Mouse (Mus musculus): ENCODE results near the gene Lypd3. TPM values are rescaled to one million over a fixed set of nuclear protein-coding genes. Genes with fewer than 3 reads are reported as not detected.
A peak's percentile ranks its signal among the peaks of the same experiment; 100 is the strongest.
"Not testable (repeated sequence)": the region's sequence is repeated elsewhere in the genome, so short reads cannot be mapped to it uniquely, and the experiment has no call there.

The Lypd3 gene
- polyA plus RNA-seq, 1 experiment, result not detected

GRCm38 (mm10) chr7:24612308-24612910 is 23.9 kb upstream of the Lypd3 start:
- no peak overlapping the region for H3ac ChIP-seq (ENCODE audit: control insufficient read depth, insufficient read length)
- H3K36me3 ChIP-seq (ENCODE audit: control insufficient read depth, insufficient read depth), result no peaks in the 10 kb centered on the region
- peak overlapping the region; percentile 82 for H3K4me2 ChIP-seq (ENCODE audit: low read depth)
- TF ChIP-seq MYOG (IDR thresholded peaks at IDR 0.05; ENCODE audit: control insufficient read depth in 1 of 3, insufficient read depth in 1 of 3, insufficient read length in 2 of 3, low read depth in 2 of 3) (no peak), SRF (IDR thresholded peaks at IDR 0.05; ENCODE audit: control insufficient read depth, insufficient read length, low read depth) (no peak), REST (IDR thresholded peaks at IDR 0.05; ENCODE audit: insufficient read depth, insufficient read length) (no peak), USF1 (IDR thresholded peaks at IDR 0.05; ENCODE audit: low read depth) (no peak), CEBPB (IDR thresholded peaks at IDR 0.05; ENCODE audit: insufficient read depth, poor library complexity, severe bottlenecking) (no peak), POLR2A (IDR thresholded peaks at IDR 0.05; ENCODE audit: insufficient read length, low read depth) (no peak), MAX (IDR thresholded peaks at IDR 0.05; ENCODE audit: low read depth) (no peak), E2F4 (IDR thresholded peaks at IDR 0.05; ENCODE audit: insufficient read depth) (no peak), TCF12 (IDR thresholded peaks at IDR 0.05; ENCODE audit: insufficient read depth, poor library complexity, severe bottlenecking) (no peak), POLR2AphosphoS2 (IDR thresholded peaks at IDR 0.05; ENCODE audit: insufficient read length, low read depth) (no peak), TCF3 (IDR thresholded peaks at IDR 0.05; ENCODE audit: insufficient read length, low read depth) (no peak), MYOD1 (IDR thresholded peaks at IDR 0.05; ENCODE audit: control insufficient read depth in 1 of 3, insufficient read length in 2 of 3, low read depth in 2 of 3) (no peak)
- H3K27me3 ChIP-seq (ENCODE audit: control insufficient read depth, insufficient read depth, insufficient read length), result no peaks in the 10 kb centered on the region
- H3K4me3 ChIP-seq, result peak overlapping the region; percentile 46
- no peaks in the 10 kb centered on the region for H3K79me2 ChIP-seq (ENCODE audit: control insufficient read depth, insufficient read depth)

- no peak overlapping the region for H3ac ChIP-seq (ENCODE audit: control insufficient read depth, insufficient read length)
Measured at GRCm38 (mm10) chr7:24614816-24615215, 21.5 kb upstream of the Lypd3 start.

GRCm38 (mm10) chr7:24617763-24618162 is 18.6 kb upstream of the Lypd3 start:
- no peak for TF ChIP-seq CEBPB (IDR thresholded peaks at IDR 0.05; ENCODE audit: insufficient read depth, poor library complexity, severe bottlenecking)
- TF ChIP-seq TCF12 (IDR thresholded peaks at IDR 0.05; ENCODE audit: insufficient read depth, poor library complexity, severe bottlenecking), result no peak
- TF ChIP-seq REST (IDR thresholded peaks at IDR 0.05; ENCODE audit: insufficient read depth, insufficient read length), result no peak
- TF ChIP-seq MYOD1 (IDR thresholded peaks at IDR 0.05; ENCODE audit: control insufficient read depth in 1 of 3, insufficient read length in 2 of 3, low read depth in 2 of 3), result no peak
- TF ChIP-seq TCF3 (IDR thresholded peaks at IDR 0.05; ENCODE audit: insufficient read length, low read depth), result no peak
- TF ChIP-seq USF1 (IDR thresholded peaks at IDR 0.05; ENCODE audit: low read depth), result no peak
- TF ChIP-seq POLR2AphosphoS2 (IDR thresholded peaks at IDR 0.05; ENCODE audit: insufficient read length, low read depth), result no peak
- no peak for TF ChIP-seq SRF (IDR thresholded peaks at IDR 0.05; ENCODE audit: control insufficient read depth, insufficient read length, low read depth)
- TF ChIP-seq MYOG (IDR thresholded peaks at IDR 0.05; ENCODE audit: control insufficient read depth in 1 of 3, insufficient read depth in 1 of 3, insufficient read length in 2 of 3, low read depth in 2 of 3), result no peak
- TF ChIP-seq E2F4 (IDR thresholded peaks at IDR 0.05; ENCODE audit: insufficient read depth), result no peak
- no peak for TF ChIP-seq MAX (IDR thresholded peaks at IDR 0.05; ENCODE audit: low read depth)
- H3ac ChIP-seq (ENCODE audit: control insufficient read depth, insufficient read length), result no peak overlapping the region
- no peak overlapping the region for H3K4me2 ChIP-seq (ENCODE audit: low read depth)
- no peaks in the 10 kb centered on the region for H3K79me2 ChIP-seq (ENCODE audit: control insufficient read depth, insufficient read depth)
- peaks cover 7% of the 10 kb centered on the region for H3K36me3 ChIP-seq (ENCODE audit: control insufficient read depth, insufficient read depth)
- no peaks in the 10 kb centered on the region for H3K27me3 ChIP-seq (ENCODE audit: control insufficient read depth, insufficient read depth, insufficient read length)
- H3K4me3 ChIP-seq, result no peak overlapping the region

More at GRCm38 (mm10) chr7:24614816-24615215, 21.5 kb upstream of the Lypd3 start:
- no peak overlapping the region for H3K4me2 ChIP-seq (ENCODE audit: low read depth)
- H3K27me3 ChIP-seq (ENCODE audit: control insufficient read depth, insufficient read depth, insufficient read length), result no peaks in the 10 kb centered on the region
- H3K36me3 ChIP-seq (ENCODE audit: control insufficient read depth, insufficient read depth), result peaks cover 6% of the 10 kb centered on the region
- H3K79me2 ChIP-seq (ENCODE audit: control insufficient read depth, insufficient read depth), result no peaks in the 10 kb centered on the region
- H3K4me3 ChIP-seq, result no peak overlapping the region
- TF ChIP-seq MYOG (IDR thresholded peaks at IDR 0.05; ENCODE audit: control insufficient read depth in 1 of 3, insufficient read depth in 1 of 3, insufficient read length in 2 of 3, low read depth in 2 of 3) (no peak), TCF3 (IDR thresholded peaks at IDR 0.05; ENCODE audit: insufficient read length, low read depth) (no peak), REST (IDR thresholded peaks at IDR 0.05; ENCODE audit: insufficient read depth, insufficient read length) (no peak), SRF (IDR thresholded peaks at IDR 0.05; ENCODE audit: control insufficient read depth, insufficient read length, low read depth) (no peak), CEBPB (IDR thresholded peaks at IDR 0.05; ENCODE audit: insufficient read depth, poor library complexity, severe bottlenecking) (no peak)

- not testable (repeated sequence) for H3K4me3 ChIP-seq; H3K36me3 ChIP-seq (ENCODE audit: control insufficient read depth, insufficient read depth); H3K27me3 ChIP-seq (ENCODE audit: control insufficient read depth, insufficient read depth, insufficient read length); H3ac ChIP-seq (ENCODE audit: control insufficient read depth, insufficient read length); H3K4me2 ChIP-seq (ENCODE audit: low read depth); H3K79me2 ChIP-seq (ENCODE audit: control insufficient read depth, insufficient read depth)
Measured at GRCm38 (mm10) chr7:24618374-24618773, 18.0 kb upstream of the Lypd3 start.

GRCm38 (mm10) chr7:24619671-24620397 is 16.5 kb upstream of the Lypd3 start:
- H3K4me3 ChIP-seq, result no peak overlapping the region
- H3K79me2 ChIP-seq (ENCODE audit: control insufficient read depth, insufficient read depth), result no peaks in the 10 kb centered on the region
- H3K4me2 ChIP-seq (ENCODE audit: low read depth), result no peak overlapping the region
- H3K36me3 ChIP-seq (ENCODE audit: control insufficient read depth, insufficient read depth), result peaks cover 13% of the 10 kb centered on the region
- H3ac ChIP-seq (ENCODE audit: control insufficient read depth, insufficient read length), result no peak overlapping the region
- no peak for TF ChIP-seq MYOG (IDR thresholded peaks at IDR 0.05; ENCODE audit: control insufficient read depth in 1 of 3, insufficient read depth in 1 of 3, insufficient read length in 2 of 3, low read depth in 2 of 3)
- no peak for TF ChIP-seq REST (IDR thresholded peaks at IDR 0.05; ENCODE audit: insufficient read depth, insufficient read length)
- TF ChIP-seq POLR2AphosphoS2 (IDR thresholded peaks at IDR 0.05; ENCODE audit: insufficient read length, low read depth), result no peak
- no peak for TF ChIP-seq USF1 (IDR thresholded peaks at IDR 0.05; ENCODE audit: low read depth)
- TF ChIP-seq TCF3 (IDR thresholded peaks at IDR 0.05; ENCODE audit: insufficient read length, low read depth), result no peak
- TF ChIP-seq POLR2A (IDR thresholded peaks at IDR 0.05; ENCODE audit: insufficient read length, low read depth), result no peak
- H3K27me3 ChIP-seq (ENCODE audit: control insufficient read depth, insufficient read depth, insufficient read length), result no peaks in the 10 kb centered on the region
